Mouse (Mus musculus) G1E (cell line): ENCODE results near the gene Cep68.

Source experiments
- CTCF ChIP-seq: IDR thresholded peaks from 2 replicates; pipeline ENCODE4 v1.5.1; 2012; ENCODE audit warnings: low read depth, low read length, inconsistent platforms, mixed read lengths
- GATA1 ChIP-seq: IDR thresholded peaks from 2 replicates; pipeline ENCODE4 v1.6.1; 2012; ENCODE audit warnings: borderline replicate concordance, low read length, inconsistent platforms, mixed read lengths
- GATA2 ChIP-seq: IDR thresholded peaks from 2 replicates; pipeline ENCODE4 v1.6.1; 2012; ENCODE audit warnings: low read depth, low read length, inconsistent platforms, borderline replicate concordance
- TAL1 ChIP-seq: conservative IDR thresholded peaks from 2 replicates; pipeline ENCODE4 v1.6.1; 2012; ENCODE audit warnings: low read depth, low read length, inconsistent platforms, mixed read lengths

- TF ChIP-seq CTCF (no peak), TAL1 (no peak), GATA2 (no peak), GATA1 (no peak)
These were observed 3.9 kb upstream of the Cep68 start for GRCm38 (mm10) chr11:20253088-20253487.
